9 mouse cellular contexts compared by ENCODE assay signal in genomic region chr4:110021956-110022625, GRCm38 (mm10). TPM values are rescaled to one million over a fixed set of nuclear protein-coding genes. Genes with fewer than 3 reads are reported as not detected.
DNase-seq lines count a peak whose midpoint lies in the region; ATAC-seq and TF ChIP-seq lines count a peak whose summit lies in the region.
"Had no signal": no experiment of that assay in that cellular context is flagged by ENCODE, and none has a peak within 500 bp of the region (broad histone marks: within the 10 kb centered on the region; RNA-seq: fewer than 3 reads in every experiment).

No protein-coding gene starts in this region.

- peak overlapping the region; percentile 46 for H3K4me2 ChIP-seq in hindbrain, embryonic 13.5 days

- TF ChIP-seq EP300 in MEL (IDR thresholded peaks at IDR 0.05; ENCODE audit: low read depth in 1 of 2, low read length in 2 of 2): no peak

- DNase-seq in MEL (ENCODE audit: low read depth, low spot score): peak; percentile 77
- DNase-seq in cerebellum, adult 18-20 months: peak; percentile 66 to 76
- DNase-seq in layer of hippocampus, postnatal 10 days (ENCODE audit: low spot score in 2 of 2): peak; percentile 92 to 94
- DNase-seq in lung, postnatal 14 days: peak; percentile 83
- DNase-seq in retina, adult 2 months (ENCODE audit: low read depth, low spot score): peak; percentile 25
- peak; percentile 64 to 71 for DNase-seq in thymus, postnatal 36 days

- TF ChIP-seq POLR2A in MEL (IDR thresholded peaks at IDR 0.05; ENCODE audit: control insufficient read depth in 1 of 2, insufficient read depth in 1 of 2, low read depth in 1 of 2, low read length in 2 of 2, poor library complexity in 1 of 2): no peak

- peaks cover 0 to 14% of the 10 kb centered on the region in 2 experiments; a peak in 2 of 4 replicates for H3K4me1 ChIP-seq in MEL (ENCODE audit: control insufficient read depth in 1 of 2, insufficient read depth in 2 of 2, low read length in 2 of 2)
- H3K4me1 ChIP-seq in hindbrain, embryonic 13.5 days (replicated peaks): peaks cover 2% of the 10 kb centered on the region; the same call in 1 of the 2 replicates

- 18% methylated on average over 25 of the region's 25 CpGs for WGBS in hindbrain, embryonic 13.5 days

- H3K79me2 ChIP-seq in MEL (ENCODE audit: control insufficient read depth, insufficient read depth, low read length, poor library complexity): no peaks in the 10 kb centered on the region

- no peaks in the 10 kb centered on the region for H3K9me3 ChIP-seq in MEL (replicated peaks; ENCODE audit: insufficient read depth, low read length)
- no peaks in the 10 kb centered on the region for H3K9me3 ChIP-seq in hindbrain, embryonic 13.5 days

- H3K9ac ChIP-seq in MEL (ENCODE audit: control insufficient read depth, low read depth, low read length, poor library complexity, severe bottlenecking): 0 out of 2 replicates have a peak overlapping the region, but pooled peaks have one; percentile 19
- H3K9ac ChIP-seq in hindbrain, embryonic 13.5 days: peak overlapping the region; percentile 58

- H3K27me3 ChIP-seq in MEL (ENCODE audit: control insufficient read depth in 1 of 2, insufficient read depth in 2 of 2, low read length in 2 of 2): no peaks in the 10 kb centered on the region
- peaks cover 16% of the 10 kb centered on the region; the same call in 1 of the 2 replicates for H3K27me3 ChIP-seq in hindbrain, embryonic 13.5 days

- peak; percentile 43 to 90 (median 87) for TF ChIP-seq CTCF in MEL (IDR thresholded peaks at IDR 0.05 in 2 of 3, conservative IDR thresholded peaks at IDR 0.05 in 1 of 3; ENCODE audit: control insufficient read depth in 1 of 3, insufficient read depth in 1 of 3, low read depth in 2 of 3, low read length in 3 of 3, poor library complexity in 1 of 3, severe bottlenecking in 1 of 3)

- TF ChIP-seq RAD21 in MEL (IDR thresholded peaks at IDR 0.05; ENCODE audit: low read depth, low read length): peak; percentile 94

- H3K4me3 ChIP-seq in MEL (ENCODE audit: control insufficient read depth in 1 of 2, insufficient read depth in 1 of 2, low read depth in 2 of 2, low read length in 2 of 2): peak overlapping the region in 1 of 2 experiments; percentile 16; a peak in 2 of 4 replicates
- no peak overlapping the region for H3K4me3 ChIP-seq in hindbrain, embryonic 13.5 days

- H3K27ac ChIP-seq in MEL (ENCODE audit: control insufficient read depth, low read depth, low read length): no peak overlapping the region
- H3K27ac ChIP-seq in hindbrain, embryonic 13.5 days: no peak overlapping the region
- H3K27ac ChIP-seq: macrophage had no signal

- H3K36me3 ChIP-seq in MEL (ENCODE audit: control insufficient read depth in 1 of 2, insufficient read depth in 2 of 2, low read length in 2 of 2): peaks cover 0 to 7% of the 10 kb centered on the region in 2 experiments; a peak in 1 of 4 replicates
- H3K36me3 ChIP-seq in hindbrain, embryonic 13.5 days: no peaks in the 10 kb centered on the region

- peak; percentile 82 for ATAC-seq in frontal cortex, adult (ENCODE audit: low TSS enrichment)
- ATAC-seq in hindbrain, embryonic 13.5 days (ENCODE audit: low FRiP score): peak; percentile 62

TF ChIP-seq in MEL, 35 proteins besides CTCF, POLR2A, EP300 and RAD21:
- TF ChIP-seq ZC3H11A (IDR thresholded peaks at IDR 0.05; ENCODE audit: low read depth, low read length) (peak; percentile 70), SMC3 (IDR thresholded peaks at IDR 0.05; ENCODE audit: low read depth, low read length) (peak; percentile 81), TBP (IDR thresholded peaks at IDR 0.05; ENCODE audit: low read depth, low read length) (0 out of 2 replicates have a peak, but pooled peaks have one; percentile 18), NRF1 (IDR thresholded peaks at IDR 0.05; ENCODE audit: insufficient read depth, low read depth, low read length, poor library complexity, severe bottlenecking) (0 out of 2 replicates have a peak, but pooled peaks have one; percentile 10), TCF12 (IDR thresholded peaks at IDR 0.05; ENCODE audit: low read depth, low read length) (no peak), POLR2AphosphoS2 (IDR thresholded peaks at IDR 0.05; ENCODE audit: low read length) (no peak), SIN3A (IDR thresholded peaks at IDR 0.05; ENCODE audit: low read length) (peak; percentile 45)

RNA-seq across cellular contexts. Expression of gene Dmrta2, which starts 44.2 kb away (rescaled TPM):
- 0.08 and 0.10 TPM in 2 replicates for total RNA-seq in MEL (2012; rRNA removed)
- polyA plus RNA-seq in MEL (2012; ENCODE audit: insufficient read depth in 1 of 2, insufficient read length in 2 of 2, low read depth in 1 of 2, low replicate concordance in 2 of 2, missing spikeins in 1 of 2): under 1 TPM in 1 of 2 experiments, not detected in 1; 0.11 TPM
- 0.06 and 0.13 TPM in 2 replicates for polyA plus RNA-seq in hindbrain, embryonic 13.5 days (2015; fragmentation: Nextera tagmentation; extraction: Ambion mirVana)
- 1 to 10 TPM; 6.3 to 8.1 TPM for total RNA-seq in layer of hippocampus, postnatal 10 days (2021)

Comparison
In these comparisons a context has a peak if more than half of its experiments do, and no peak if none do; other contexts are left out.
1. DNase-seq: peak in every context shown above with its lines; median percentile 93 in layer of hippocampus, postnatal 10 days; 83 in lung, postnatal 14 days; 77 in MEL; 71 in cerebellum, adult 18-20 months; 68 in thymus, postnatal 36 days; 25 in retina, adult 2 months.